ENCODE assay signal across 12 mouse cellular contexts in the genomic region with DNA sequence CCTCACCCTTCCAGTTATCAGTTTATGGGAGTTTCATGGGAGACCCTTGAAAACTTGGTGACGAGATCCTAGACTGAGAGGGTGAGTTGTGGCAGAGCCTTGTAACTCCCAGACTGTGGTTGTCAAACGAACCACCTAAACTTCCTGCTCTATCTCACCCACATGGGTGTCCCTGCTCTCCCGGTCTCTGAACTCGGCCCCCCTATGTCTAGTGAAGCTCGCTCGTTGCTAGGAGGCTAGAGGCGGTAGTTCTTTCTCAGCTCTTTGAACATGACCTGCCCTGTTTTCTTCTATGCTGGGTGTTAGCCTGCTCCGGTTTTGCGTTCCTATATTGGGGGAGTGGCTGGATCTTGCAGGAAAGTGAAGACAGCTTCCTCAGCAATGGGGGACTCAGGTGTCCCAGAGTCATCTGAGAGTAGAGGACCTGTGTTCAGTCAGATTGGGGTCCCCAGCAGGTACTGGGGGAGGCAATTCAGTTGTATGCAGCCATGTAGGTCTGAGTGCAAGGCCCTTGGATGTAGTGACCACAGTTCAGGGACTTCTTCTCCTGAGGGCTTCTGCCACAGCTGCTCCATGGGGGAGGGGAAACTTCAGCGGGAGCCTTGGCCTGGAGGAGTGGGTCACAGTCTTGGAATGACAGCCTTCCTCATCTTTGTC. TPM values are rescaled to one million over a fixed set of nuclear protein-coding genes. Genes with fewer than 3 reads are reported as not detected.
A peak's percentile ranks its signal among the peaks of the same experiment; 100 is the strongest.
DNase-seq lines count a peak whose midpoint lies in the region; ATAC-seq and TF ChIP-seq lines count a peak whose summit lies in the region.
"Had no signal": no experiment of that assay in that cellular context is flagged by ENCODE, and none has a peak within 500 bp of the region (broad histone marks: within the 10 kb centered on the region; RNA-seq: fewer than 3 reads in every experiment).

No protein-coding gene starts in this region.

- no peak overlapping the region for H3K4me3 ChIP-seq in hindbrain, embryonic 12.5 days
- H3K4me3 ChIP-seq in hindbrain, embryonic 11.5 days (ENCODE audit: low read depth, low read length) = no peak overlapping the region
- no peak overlapping the region for H3K4me3 ChIP-seq in intestine, embryonic 16.5 days (ENCODE audit: low read length)
- H3K4me3 ChIP-seq in liver, postnatal 0 days (ENCODE audit: low read depth, low read length) = 0 out of 2 replicates have a peak overlapping the region, but pooled peaks have one; percentile 1
- no peak overlapping the region for H3K4me3 ChIP-seq in lung, adult 2 months (replicated peaks; ENCODE audit: extremely low read depth, low read depth, low read length)
- H3K4me3 ChIP-seq: embryonic facial prominence, embryonic 15.5 days; heart, embryonic 15.5 days; midbrain, embryonic 12.5 days had no signal

- H3K9ac ChIP-seq in hindbrain, embryonic 12.5 days = no peak overlapping the region
- H3K9ac ChIP-seq in hindbrain, embryonic 11.5 days (ENCODE audit: low read depth, low read length) = no peak overlapping the region
- H3K9ac ChIP-seq in intestine, embryonic 16.5 days (ENCODE audit: low read depth, low read length) = no peak overlapping the region
- H3K9ac ChIP-seq in liver, postnatal 0 days (replicated peaks) = peak overlapping the region; percentile 8; the same call in 1 of the 2 replicates
- H3K9ac ChIP-seq: embryonic facial prominence, embryonic 15.5 days; heart, embryonic 15.5 days; midbrain, embryonic 12.5 days had no signal

- DNase-seq in hindbrain, embryonic 11.5 days (ENCODE audit: low spot score) = no peak
- peak; percentile 33 for DNase-seq in thymus, postnatal 0 days (ENCODE audit: low spot score)
- DNase-seq in thymus, postnatal 25 days = no peak
- DNase-seq in liver, postnatal 0 days = no peak
- no peak for DNase-seq in left cerebral cortex, adult 11 months (ENCODE audit: low spot score)
- no peak for DNase-seq in lung, adult 2 months

- no peak for TF ChIP-seq CTCF in liver, postnatal 0 days (IDR thresholded peaks at IDR 0.05; ENCODE audit: low read depth)
- no peak for TF ChIP-seq CTCF in lung, adult 2 months (IDR thresholded peaks at IDR 0.05; ENCODE audit: insufficient read depth, low read length)

- H3K27ac ChIP-seq in hindbrain, embryonic 12.5 days = no peak overlapping the region
- H3K27ac ChIP-seq in hindbrain, embryonic 11.5 days (ENCODE audit: low read depth, low read length) = no peak overlapping the region
- H3K27ac ChIP-seq in intestine, embryonic 16.5 days (ENCODE audit: low read length) = peak overlapping the region; percentile 13; the same call in 1 of the 2 replicates
- peak overlapping the region; percentile 76 for H3K27ac ChIP-seq in liver, postnatal 0 days (ENCODE audit: low read depth)
- H3K27ac ChIP-seq: embryonic facial prominence, embryonic 15.5 days; heart, embryonic 15.5 days; midbrain, embryonic 12.5 days had no signal

- H3K36me3 ChIP-seq in hindbrain, embryonic 12.5 days = no peaks in the 10 kb centered on the region
- no peaks in the 10 kb centered on the region for H3K36me3 ChIP-seq in hindbrain, embryonic 11.5 days (ENCODE audit: control insufficient read depth, insufficient read depth, low read length)
- H3K36me3 ChIP-seq in intestine, embryonic 16.5 days (ENCODE audit: control insufficient read depth, insufficient read depth, low read length) = no peaks in the 10 kb centered on the region
- H3K36me3 ChIP-seq in liver, postnatal 0 days (replicated peaks; ENCODE audit: insufficient read depth, low read length) = no peaks in the 10 kb centered on the region; the same call in 1 of the 2 replicates
- H3K36me3 ChIP-seq: embryonic facial prominence, embryonic 15.5 days; heart, embryonic 15.5 days; midbrain, embryonic 12.5 days had no signal

- 0 out of 2 replicates have a peak overlapping the region, but pooled peaks have one; percentile 6 for H3K4me2 ChIP-seq in hindbrain, embryonic 12.5 days (replicated peaks)
- no peak overlapping the region for H3K4me2 ChIP-seq in hindbrain, embryonic 11.5 days (replicated peaks; ENCODE audit: low read depth, low read length)
- H3K4me2 ChIP-seq in intestine, embryonic 16.5 days (ENCODE audit: low read depth, low read length) = no peak overlapping the region
- H3K4me2 ChIP-seq in liver, postnatal 0 days (ENCODE audit: low read depth, low read length) = peak overlapping the region; percentile 62
- H3K4me2 ChIP-seq: embryonic facial prominence, embryonic 15.5 days; heart, embryonic 15.5 days; midbrain, embryonic 12.5 days had no signal

- H3K9me3 ChIP-seq in hindbrain, embryonic 12.5 days (replicated peaks) = no peaks in the 10 kb centered on the region
- H3K9me3 ChIP-seq in hindbrain, embryonic 11.5 days (ENCODE audit: control insufficient read depth, low read length) = no peaks in the 10 kb centered on the region
- H3K9me3 ChIP-seq in intestine, embryonic 16.5 days (ENCODE audit: control insufficient read depth, low read length) = no peaks in the 10 kb centered on the region
- H3K9me3 ChIP-seq in liver, postnatal 0 days (ENCODE audit: low read length) = no peaks in the 10 kb centered on the region
- H3K9me3 ChIP-seq: embryonic facial prominence, embryonic 15.5 days; heart, embryonic 15.5 days; midbrain, embryonic 12.5 days had no signal

- TF ChIP-seq EP300 in liver, postnatal 0 days (IDR thresholded peaks at IDR 0.05; ENCODE audit: low read depth) = no peak

- peaks cover 7% of the 10 kb centered on the region; the same call in 1 of the 2 replicates for H3K27me3 ChIP-seq in hindbrain, embryonic 12.5 days
- H3K27me3 ChIP-seq in hindbrain, embryonic 11.5 days (ENCODE audit: control insufficient read depth, insufficient read depth, low read length) = no peaks in the 10 kb centered on the region
- no peaks in the 10 kb centered on the region for H3K27me3 ChIP-seq in intestine, embryonic 16.5 days (replicated peaks; ENCODE audit: control insufficient read depth, insufficient read depth, low read length)
- no peaks in the 10 kb centered on the region for H3K27me3 ChIP-seq in liver, postnatal 0 days (ENCODE audit: insufficient read depth, low read length)
- H3K27me3 ChIP-seq: embryonic facial prominence, embryonic 15.5 days; heart, embryonic 15.5 days had no signal

- no peak for TF ChIP-seq POLR2A in lung, adult 2 months (IDR thresholded peaks at IDR 0.05; ENCODE audit: borderline replicate concordance, extremely low read depth, low read depth, low read length)

- H3K4me1 ChIP-seq in hindbrain, embryonic 12.5 days = peaks cover 53% of the 10 kb centered on the region
- peaks cover 15% of the 10 kb centered on the region for H3K4me1 ChIP-seq in hindbrain, embryonic 11.5 days (replicated peaks; ENCODE audit: control insufficient read depth, insufficient read depth, low read length)
- peaks cover 57% of the 10 kb centered on the region for H3K4me1 ChIP-seq in intestine, embryonic 16.5 days (ENCODE audit: control insufficient read depth, insufficient read depth, low read length)
- peaks cover 83% of the 10 kb centered on the region for H3K4me1 ChIP-seq in liver, postnatal 0 days (ENCODE audit: insufficient read depth)
- H3K4me1 ChIP-seq in lung, adult 2 months (ENCODE audit: control insufficient read depth, insufficient read depth, low read length) = no peaks in the 10 kb centered on the region; the same call in 1 of the 2 replicates

- WGBS in hindbrain, embryonic 12.5 days = 44% methylated on average over 10 of the region's 10 CpGs
- 49% methylated on average over 10 of the region's 10 CpGs for WGBS in hindbrain, embryonic 11.5 days
- WGBS in intestine, embryonic 16.5 days = 45% methylated on average over 10 of the region's 10 CpGs
- 37% methylated on average over 10 of the region's 10 CpGs for WGBS in liver, postnatal 0 days (ENCODE audit: insufficient replicate concordance)
- WGBS in lung, adult 2 months = 82% methylated on average over 10 of the region's 10 CpGs

- no peak for ATAC-seq in hindbrain, embryonic 12.5 days (ENCODE audit: low FRiP score)
- ATAC-seq in hindbrain, embryonic 11.5 days (ENCODE audit: low FRiP score) = no peak
- no peak for ATAC-seq in intestine, embryonic 16.5 days
- no peak for ATAC-seq in liver, postnatal 0 days
- ATAC-seq: inflammation-experienced regulatory T-cells, adult 6 months had no signal

RNA-seq across cellular contexts. Expression of a gene that starts 10.6 kb away (rescaled TPM):
- polyA plus RNA-seq in hindbrain, embryonic 12.5 days (2016; fragmentation: Nextera tagmentation; extraction: Ambion mirVana) = 31.1 and 31.4 TPM in 2 replicates
- polyA plus RNA-seq in hindbrain, embryonic 11.5 days (2014; fragmentation: Nextera tagmentation; extraction: Ambion mirVana) = 9.7 and 12.0 TPM in 2 replicates
- 22.9 and 25.1 TPM in 2 replicates for polyA plus RNA-seq in thymus, postnatal 0 days (2015; fragmentation: Nextera tagmentation; extraction: Ambion mirVana)
- polyA plus RNA-seq in intestine, embryonic 16.5 days (2015; fragmentation: Nextera tagmentation; extraction: Ambion mirVana) = 16.9 and 17.8 TPM in 2 replicates
- polyA plus RNA-seq in liver, postnatal 0 days (2015; fragmentation: Nextera tagmentation; extraction: Ambion mirVana) = 6.5 and 8.2 TPM in 2 replicates
- polyA plus RNA-seq in lung, adult 2 months (2012; rRNA removed) = 6.4 and 8.1 TPM in 2 replicates

Comparison
In these comparisons a context has a peak if more than half of its experiments do, and no peak if none do; other contexts are left out.
1. H3K4me2 ChIP-seq: peak in hindbrain, embryonic 12.5 days (single experiment) and liver, postnatal 0 days (single experiment); none in hindbrain, embryonic 11.5 days (single experiment) and intestine, embryonic 16.5 days (single experiment).
2. H3K27ac ChIP-seq: peak in intestine, embryonic 16.5 days (single experiment) and liver, postnatal 0 days (single experiment); none in hindbrain, embryonic 12.5 days (single experiment) and hindbrain, embryonic 11.5 days (single experiment).